In the genomic region with DNA sequence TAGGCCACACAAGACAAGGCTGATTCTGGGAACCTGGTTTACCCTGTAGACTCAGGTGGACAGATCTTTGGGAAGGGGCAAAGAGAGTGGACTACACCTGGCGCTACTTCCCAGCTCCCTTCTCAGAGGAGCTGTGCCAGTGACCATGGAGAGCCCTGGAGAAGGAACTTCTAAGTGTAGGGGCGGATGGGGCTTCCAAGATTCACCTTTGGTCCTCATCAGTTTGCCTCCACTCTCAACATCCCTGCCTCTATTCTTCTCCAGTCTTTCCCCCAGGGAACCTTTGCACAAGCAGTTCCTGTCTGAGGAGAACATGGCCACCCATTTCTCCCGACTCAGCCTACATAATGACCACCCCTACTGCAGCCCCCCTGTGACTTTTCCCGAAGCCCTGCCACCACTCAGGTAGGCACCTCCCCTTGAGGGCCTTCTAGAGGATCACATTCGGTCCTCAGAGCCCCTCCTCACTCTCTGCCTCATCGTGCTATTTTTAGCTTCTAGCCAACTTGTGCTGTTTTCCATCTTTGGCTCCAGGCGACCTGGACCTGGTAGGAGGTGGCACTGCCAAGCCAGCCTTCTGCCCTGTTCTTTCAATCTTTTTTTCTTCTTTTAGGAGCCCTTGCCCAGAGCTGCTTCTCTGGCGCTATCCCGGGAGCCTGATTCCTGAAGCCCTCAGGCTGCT, we compare ENCODE assay signal across 8 mouse cellular contexts. TPM values are rescaled to one million over a fixed set of nuclear protein-coding genes. Genes with fewer than 3 reads are reported as not detected.
A peak's percentile ranks its signal among the peaks of the same experiment; 100 is the strongest.
DNase-seq lines count a peak whose midpoint lies in the region; ATAC-seq and TF ChIP-seq lines count a peak whose summit lies in the region.

No protein-coding gene starts in this region.

- 0 out of 2 replicates have a peak, but pooled peaks have one; percentile 0 for ATAC-seq in lung, embryonic 14.5 days (ENCODE audit: insufficient read depth)
- no peak for ATAC-seq in heart, embryonic 14.5 days (ENCODE audit: insufficient number of reproducible peaks, insufficient read depth, low FRiP score, low read depth)
- ATAC-seq in liver, embryonic 11.5 days (replicated peaks; ENCODE audit: low FRiP score), result 0 out of 2 replicates have a peak, but pooled peaks have one; percentile 1
- ATAC-seq in stomach, embryonic 15.5 days (ENCODE audit: insufficient read depth, low FRiP score, low read depth), result no peak

- peaks cover 6% of the 10 kb centered on the region; the same call in 1 of the 2 replicates for H3K4me1 ChIP-seq in lung, embryonic 14.5 days (ENCODE audit: insufficient read depth)
- peaks cover 16 to 38% of the 10 kb centered on the region in 2 experiments for H3K4me1 ChIP-seq in heart, embryonic 14.5 days (ENCODE audit: control insufficient read depth in 2 of 2, insufficient read depth in 2 of 2, low read length in 2 of 2)
- H3K4me1 ChIP-seq in liver, embryonic 11.5 days (replicated peaks; ENCODE audit: control insufficient read depth, insufficient read depth, low read length), result peaks cover 28% of the 10 kb centered on the region
- peaks cover 45% of the 10 kb centered on the region for H3K4me1 ChIP-seq in stomach, embryonic 15.5 days

- H3K27me3 ChIP-seq in lung, embryonic 14.5 days (ENCODE audit: insufficient read depth, low read length), result peaks cover 12% of the 10 kb centered on the region
- peaks cover 17% of the 10 kb centered on the region for H3K27me3 ChIP-seq in heart, embryonic 14.5 days (ENCODE audit: control insufficient read depth, insufficient read depth, low read length)
- peaks cover 17% of the 10 kb centered on the region for H3K27me3 ChIP-seq in liver, embryonic 11.5 days (replicated peaks; ENCODE audit: control insufficient read depth, insufficient read depth, low read length)
- peaks cover 7% of the 10 kb centered on the region for H3K27me3 ChIP-seq in stomach, embryonic 15.5 days (replicated peaks)

- peak overlapping the region; percentile 61 for H3K4me3 ChIP-seq in lung, embryonic 14.5 days (ENCODE audit: low read depth, low read length)
- H3K4me3 ChIP-seq in heart, embryonic 14.5 days (ENCODE audit: control insufficient read depth in 1 of 2, insufficient read depth in 1 of 2, low read depth in 1 of 2, low read length in 2 of 2), result peak overlapping the region; percentile 72 to 95
- H3K4me3 ChIP-seq in liver, embryonic 11.5 days (ENCODE audit: low read depth, low read length), result peak overlapping the region; percentile 71
- peak overlapping the region; percentile 72 for H3K4me3 ChIP-seq in stomach, embryonic 15.5 days (replicated peaks)

- peaks cover 16% of the 10 kb centered on the region for H3K36me3 ChIP-seq in lung, embryonic 14.5 days (ENCODE audit: insufficient read depth)
- H3K36me3 ChIP-seq in heart, embryonic 14.5 days (ENCODE audit: control insufficient read depth, insufficient read depth, low read length), result peaks cover 12% of the 10 kb centered on the region
- peaks cover 2% of the 10 kb centered on the region; the same call in 1 of the 2 replicates for H3K36me3 ChIP-seq in liver, embryonic 11.5 days (ENCODE audit: control insufficient read depth, insufficient read depth, low read length)
- peaks cover 7% of the 10 kb centered on the region; the same call in 1 of the 2 replicates for H3K36me3 ChIP-seq in stomach, embryonic 15.5 days

- peak overlapping the region; percentile 59 for H3K9ac ChIP-seq in lung, embryonic 14.5 days
- peak overlapping the region; percentile 91 for H3K9ac ChIP-seq in heart, embryonic 14.5 days (ENCODE audit: low read length)
- peak overlapping the region; percentile 69 for H3K9ac ChIP-seq in liver, embryonic 11.5 days (ENCODE audit: low read depth, low read length)
- peak overlapping the region; percentile 52 for H3K9ac ChIP-seq in stomach, embryonic 15.5 days

- H3K9me3 ChIP-seq in lung, embryonic 14.5 days (ENCODE audit: low read depth, low read length), result no peaks in the 10 kb centered on the region
- no peaks in the 10 kb centered on the region for H3K9me3 ChIP-seq in heart, embryonic 14.5 days (ENCODE audit: control insufficient read depth, low read length)
- no peaks in the 10 kb centered on the region for H3K9me3 ChIP-seq in liver, embryonic 11.5 days (ENCODE audit: control insufficient read depth, low read length)
- no peaks in the 10 kb centered on the region for H3K9me3 ChIP-seq in stomach, embryonic 15.5 days

- no peak for TF ChIP-seq CTCF in lung, embryonic 14.5 days (IDR thresholded peaks at IDR 0.05; ENCODE audit: low read depth)

- 32% methylated on average over 9 of the region's 9 CpGs for WGBS in lung, embryonic 14.5 days
- 11% methylated on average over 9 of the region's 9 CpGs for WGBS in heart, embryonic 14.5 days
- 30% methylated on average over 9 of the region's 9 CpGs for WGBS in liver, embryonic 11.5 days
- WGBS in stomach, embryonic 15.5 days, result 37% methylated on average over 9 of the region's 9 CpGs

- peak overlapping the region; percentile 80; the same call in 1 of the 2 replicates for H3K27ac ChIP-seq in lung, embryonic 14.5 days (ENCODE audit: low read depth)
- H3K27ac ChIP-seq in heart, embryonic 14.5 days (replicated peaks in 1 of 2; ENCODE audit: control insufficient read depth in 1 of 2, insufficient read depth in 1 of 2, low read depth in 2 of 2, low read length in 2 of 2), result peak overlapping the region; percentile 97 to 99
- H3K27ac ChIP-seq in liver, embryonic 11.5 days (ENCODE audit: low read depth, low read length), result peak overlapping the region; percentile 56; the same call in 1 of the 2 replicates
- peak overlapping the region; percentile 83 for H3K27ac ChIP-seq in stomach, embryonic 15.5 days

- no peak for DNase-seq in lung, embryonic 14.5 days
- DNase-seq in lung, postnatal 25 days (ENCODE audit: low spot score), result no peak
- DNase-seq in cerebellum, adult 9-11 months, result peak; percentile 81
- no peak for DNase-seq in liver, embryonic 11.5 days (ENCODE audit: low spot score)
- no peak for DNase-seq in embryo, embryonic 9.5 days (ENCODE audit: extremely low spot score)
- no peak for DNase-seq in layer of hippocampus, adult 9-10 months (ENCODE audit: low spot score)

- peak overlapping the region; percentile 96 for H3K4me2 ChIP-seq in lung, embryonic 14.5 days
- H3K4me2 ChIP-seq in heart, embryonic 14.5 days (ENCODE audit: low read length), result peak overlapping the region; percentile 85
- peak overlapping the region; percentile 85 for H3K4me2 ChIP-seq in liver, embryonic 11.5 days
- peak overlapping the region; percentile 96 for H3K4me2 ChIP-seq in stomach, embryonic 15.5 days

RNA-seq across cellular contexts. Expression of gene Thoc6, which starts 0.7 kb away (rescaled TPM):
- polyA plus RNA-seq in lung, embryonic 14.5 days (2014; fragmentation: Nextera tagmentation; extraction: Ambion mirVana), result 47.4 and 49.6 TPM in 2 replicates
- 31.1 and 35.0 TPM in 2 replicates for polyA plus RNA-seq in heart, embryonic 14.5 days (2014; fragmentation: Nextera tagmentation; extraction: Ambion mirVana)
- polyA plus RNA-seq in liver, embryonic 11.5 days (2014; fragmentation: Nextera tagmentation; extraction: Ambion mirVana), result 48.9 and 50.7 TPM in 2 replicates
- polyA plus RNA-seq in stomach, embryonic 15.5 days (2015; fragmentation: Nextera tagmentation; extraction: Ambion mirVana), result 37.8 and 39.9 TPM in 2 replicates

RNA-seq across cellular contexts. Expression of gene Hcfc1r1, which starts 1.0 kb away (rescaled TPM):
- polyA plus RNA-seq in lung, embryonic 14.5 days (2014; fragmentation: Nextera tagmentation; extraction: Ambion mirVana), result 63.8 and 71.1 TPM in 2 replicates
- polyA plus RNA-seq in heart, embryonic 14.5 days (2014; fragmentation: Nextera tagmentation; extraction: Ambion mirVana), result 403 and 405 TPM in 2 replicates
- 36.5 and 36.6 TPM in 2 replicates for polyA plus RNA-seq in liver, embryonic 11.5 days (2014; fragmentation: Nextera tagmentation; extraction: Ambion mirVana)
- 73.7 and 84.8 TPM in 2 replicates for polyA plus RNA-seq in stomach, embryonic 15.5 days (2015; fragmentation: Nextera tagmentation; extraction: Ambion mirVana)

RNA-seq across cellular contexts. Expression of gene Tnfrsf12a, which starts 2.9 kb away (rescaled TPM):
- polyA plus RNA-seq in lung, embryonic 14.5 days (2014; fragmentation: Nextera tagmentation; extraction: Ambion mirVana), result 21.6 and 24.0 TPM in 2 replicates
- 107 and 114 TPM in 2 replicates for polyA plus RNA-seq in heart, embryonic 14.5 days (2014; fragmentation: Nextera tagmentation; extraction: Ambion mirVana)
- 7.9 and 9.5 TPM in 2 replicates for polyA plus RNA-seq in liver, embryonic 11.5 days (2014; fragmentation: Nextera tagmentation; extraction: Ambion mirVana)
- 23.8 and 25.4 TPM in 2 replicates for polyA plus RNA-seq in stomach, embryonic 15.5 days (2015; fragmentation: Nextera tagmentation; extraction: Ambion mirVana)

RNA-seq across cellular contexts. Expression of gene Cldn6, which starts 4.6 kb away (rescaled TPM):
- polyA plus RNA-seq in lung, embryonic 14.5 days (2014; fragmentation: Nextera tagmentation; extraction: Ambion mirVana), result 207 and 219 TPM in 2 replicates
- 0.42 TPM in 1 of 2 replicates, not detected in the other for polyA plus RNA-seq in heart, embryonic 14.5 days (2014; fragmentation: Nextera tagmentation; extraction: Ambion mirVana)
- polyA plus RNA-seq in liver, embryonic 11.5 days (2014; fragmentation: Nextera tagmentation; extraction: Ambion mirVana), result 9.9 and 11.4 TPM in 2 replicates
- polyA plus RNA-seq in stomach, embryonic 15.5 days (2015; fragmentation: Nextera tagmentation; extraction: Ambion mirVana), result 92.7 and 122 TPM in 2 replicates

RNA-seq across cellular contexts. Expression of gene Cldn9, which starts 9.4 kb away (rescaled TPM):
- polyA plus RNA-seq in lung, embryonic 14.5 days (2014; fragmentation: Nextera tagmentation; extraction: Ambion mirVana), result 5.1 and 6.2 TPM in 2 replicates
- polyA plus RNA-seq in heart, embryonic 14.5 days (2014; fragmentation: Nextera tagmentation; extraction: Ambion mirVana), result 0.14 TPM in 1 of 2 replicates, not detected in the other
- 0.49 and 0.56 TPM in 2 replicates for polyA plus RNA-seq in liver, embryonic 11.5 days (2014; fragmentation: Nextera tagmentation; extraction: Ambion mirVana)
- 1.8 and 2.4 TPM in 2 replicates for polyA plus RNA-seq in stomach, embryonic 15.5 days (2015; fragmentation: Nextera tagmentation; extraction: Ambion mirVana)

Comparison
In these comparisons a context has a peak if more than half of its experiments do, and no peak if none do; other contexts are left out.
1. ATAC-seq: peak in lung, embryonic 14.5 days (single experiment) and liver, embryonic 11.5 days (single experiment); none in heart, embryonic 14.5 days (single experiment) and stomach, embryonic 15.5 days (single experiment).
2. Peak in every context shown above with its lines, with median percentiles within 50 percentile points of each other: H3K27ac ChIP-seq, H3K4me2 ChIP-seq, H3K4me3 ChIP-seq and H3K9ac ChIP-seq.